Mouse (Mus musculus) hindlimb bud, embryonic 11.5 days (tissue): ENCODE measurements around the gene Tial1.
A peak's percentile ranks its signal among the peaks of the same experiment; 100 is the strongest.

Experiments used
- DNase-seq: peaks from one replicate; pipeline ENCODE4 v3.0.0-alpha.2; 2012; ENCODE audit warnings: low read depth, low spot score; ENCODE audit errors: extremely low spot score

The Tial1 gene

DNA sequence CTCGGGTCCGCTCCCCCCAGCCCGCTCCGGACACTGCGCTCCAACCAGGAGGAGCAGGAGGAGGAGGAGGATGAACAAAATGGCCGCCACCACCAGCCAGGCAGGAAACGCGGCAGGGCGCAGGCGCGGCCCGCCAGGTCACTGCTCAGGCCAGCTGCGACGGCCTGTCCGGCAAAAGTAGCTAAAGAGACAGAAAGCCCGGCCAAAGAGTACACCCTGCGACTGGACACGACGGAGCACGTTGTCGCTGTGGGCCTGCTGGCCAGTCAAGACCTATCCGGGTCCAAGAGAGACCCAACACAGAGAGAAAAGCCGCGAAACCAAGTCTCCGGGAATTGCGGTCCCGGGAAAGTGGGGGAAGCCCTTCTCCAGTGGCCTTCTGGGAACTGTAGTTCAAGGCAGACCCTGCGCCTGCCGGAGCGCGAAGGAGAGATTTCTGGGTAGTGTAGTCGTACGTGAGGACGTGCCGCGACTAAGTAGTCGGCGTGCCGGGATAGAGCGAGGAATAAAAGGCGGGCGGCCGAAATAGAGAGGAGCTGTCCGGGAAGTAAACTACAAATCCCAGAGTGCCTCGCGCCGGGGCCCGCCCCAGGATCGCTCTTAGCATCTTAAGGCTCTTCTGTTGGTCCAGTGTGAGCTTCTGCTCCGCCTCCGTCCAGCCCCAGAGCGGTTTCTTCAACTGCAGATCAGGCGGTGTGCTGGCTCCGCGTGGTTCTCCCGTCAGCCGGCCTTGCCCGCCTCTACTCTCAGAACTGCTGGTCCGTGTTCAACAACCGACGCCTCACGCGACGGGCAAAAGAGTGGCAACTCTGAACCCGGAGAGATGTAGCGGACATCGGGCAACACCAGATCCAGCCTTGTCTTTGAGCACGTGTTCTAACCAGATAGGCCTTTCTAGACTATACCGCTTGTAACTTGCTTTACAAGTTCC lies at the start of gene Tial1:
Gene Tial1 (minus strand): TSS at position 433 of the 931 bp plus-strand sequence.
- DNase-seq: peak; percentile 93

DNA sequence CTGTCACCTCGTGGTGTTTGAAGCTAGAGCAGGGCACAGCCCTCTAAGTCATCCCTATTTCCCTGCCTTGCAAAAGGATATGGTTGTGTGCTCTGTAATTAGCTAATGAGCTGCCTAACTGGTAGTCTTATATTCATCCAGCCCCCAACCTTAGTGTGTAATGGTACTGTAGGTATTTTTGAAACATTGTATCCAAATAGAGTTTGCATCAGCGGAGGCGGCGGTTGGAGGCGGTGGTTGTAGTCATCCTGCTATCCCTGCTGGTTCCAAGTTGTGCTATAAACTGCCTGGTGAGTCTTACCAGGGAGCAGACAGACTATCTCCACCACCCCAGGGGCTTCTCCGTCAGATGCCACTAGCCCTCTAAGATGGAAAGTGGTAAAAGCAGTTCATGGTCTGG lies 42.6 kb upstream of the Tial1 start:
- DNase-seq: no peak

- no peak for DNase-seq
Measured at GRCm38 (mm10) chr7:128499801-128500200, 38.3 kb upstream of the Tial1 start.

GRCm38 (mm10) chr7:128494546-128494945 lies 33.0 kb upstream of the Tial1 start:
- DNase-seq: no peak

- no peak for DNase-seq
Measured at GRCm38 (mm10) chr7:128488986-128489385, 27.5 kb upstream of the Tial1 start.

DNA sequence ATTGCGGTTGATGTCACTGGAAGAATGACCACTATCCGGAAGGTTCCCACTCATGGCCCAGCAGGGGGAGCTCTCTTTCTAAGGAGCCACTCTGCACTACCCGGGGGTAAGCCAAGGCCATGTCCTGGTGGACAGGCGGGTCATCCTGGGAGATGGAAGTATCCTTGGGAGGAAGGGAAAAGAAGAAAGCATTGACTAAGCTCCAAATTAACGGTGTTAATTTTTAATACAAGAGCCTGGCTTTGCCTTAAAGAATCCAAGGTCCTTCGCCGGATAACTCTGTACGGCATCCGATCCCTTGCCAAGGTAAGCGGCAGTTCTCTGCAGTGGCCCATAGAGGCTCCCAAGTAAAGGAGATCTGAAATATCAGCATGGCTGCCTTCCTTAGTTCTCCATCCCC lies 12.8 kb upstream of the Tial1 start:
- DNase-seq: no peak

GRCm38 (mm10) chr7:128462406-128462805 lies 889 bp upstream of the Tial1 start:
- no peak for DNase-seq

DNA sequence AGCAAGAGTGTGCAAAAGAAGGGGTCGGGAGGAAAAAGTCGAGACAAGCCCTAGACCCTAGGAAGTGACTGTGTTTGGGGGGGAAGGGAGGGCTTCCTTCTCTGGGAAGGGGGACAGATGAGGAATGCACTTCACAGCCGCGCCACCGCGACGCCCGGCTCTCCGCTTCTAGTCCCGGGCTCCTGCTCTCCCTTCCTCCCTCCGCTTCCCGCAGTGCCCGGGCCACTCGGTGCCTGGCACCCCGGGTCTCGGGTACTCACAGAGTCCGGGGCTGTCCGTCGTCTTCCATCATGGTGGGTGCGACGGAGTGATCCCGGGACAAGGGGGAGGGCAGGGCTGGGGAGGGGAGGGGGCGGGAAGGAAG lies 670 bp downstream of the Tial1 start:
- DNase-seq: no peak

- no peak for DNase-seq
Measured at GRCm38 (mm10) chr7:128460131-128460864, 1.2 kb downstream of the Tial1 start.

GRCm38 (mm10) chr7:128459791-128460130 lies 1.8 kb downstream of the Tial1 start:
- DNase-seq: no peak

DNA sequence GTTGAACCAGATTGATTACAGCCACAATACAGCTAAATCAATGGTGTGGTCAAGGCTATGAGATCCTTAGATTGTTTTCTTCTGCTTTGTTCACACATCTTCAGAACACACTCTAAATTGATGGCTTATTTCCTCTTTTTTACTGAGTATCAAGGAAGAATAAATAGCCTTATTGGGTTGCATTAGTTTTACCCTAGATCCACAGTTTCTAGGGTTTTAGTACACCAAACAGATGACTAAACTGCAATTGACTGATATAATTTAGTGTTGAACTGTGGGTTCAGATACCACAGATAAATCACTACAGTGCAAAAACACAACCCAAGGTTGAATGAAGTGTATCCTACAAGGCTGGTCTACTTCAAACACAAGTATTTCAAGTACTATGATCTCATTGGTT lies 3.5 kb downstream of the Tial1 start:
- no peak for DNase-seq

GRCm38 (mm10) chr7:128452731-128453130 lies 8.8 kb downstream of the Tial1 start:
- DNase-seq: no peak

DNA sequence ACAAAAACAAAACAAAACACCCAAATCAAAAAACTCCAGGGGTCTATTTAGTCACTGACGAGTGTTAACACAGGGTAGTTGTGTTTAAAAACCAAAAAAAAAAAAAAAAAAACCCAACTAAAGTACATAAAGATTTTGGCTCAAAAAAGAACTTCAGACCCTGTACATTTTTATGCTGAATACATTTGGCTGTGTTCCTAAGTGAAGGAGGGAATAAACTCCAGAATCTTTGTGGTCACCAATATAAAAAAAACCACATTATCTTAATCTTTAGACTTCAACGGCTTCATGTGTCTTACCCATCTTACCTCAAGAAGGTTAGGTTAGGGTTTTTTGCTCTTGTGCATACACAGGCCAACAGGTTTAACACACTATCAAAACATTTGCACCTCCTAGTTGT lies 20.9 kb downstream of the Tial1 start:
- no peak for DNase-seq

DNA sequence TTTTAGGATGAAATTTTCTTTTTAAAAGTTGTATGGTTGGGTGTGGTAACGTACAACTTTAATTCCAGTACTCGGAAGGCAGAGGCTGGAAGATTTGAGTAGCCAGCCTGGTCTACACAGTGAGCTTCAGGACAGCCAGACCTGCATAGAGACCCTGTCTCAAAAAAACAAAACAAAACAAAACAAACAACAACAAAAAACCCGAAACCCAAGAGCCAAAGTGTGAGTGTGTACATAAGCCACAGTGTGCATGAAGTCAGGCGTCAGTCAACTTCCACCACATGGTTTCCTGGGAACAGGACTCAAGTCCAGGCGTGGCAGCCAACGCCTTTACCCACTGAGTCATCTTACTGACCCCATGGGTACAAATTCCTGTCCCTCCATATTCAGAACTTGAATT lies 22.3 kb downstream of the Tial1 start:
- no peak for DNase-seq

DNA sequence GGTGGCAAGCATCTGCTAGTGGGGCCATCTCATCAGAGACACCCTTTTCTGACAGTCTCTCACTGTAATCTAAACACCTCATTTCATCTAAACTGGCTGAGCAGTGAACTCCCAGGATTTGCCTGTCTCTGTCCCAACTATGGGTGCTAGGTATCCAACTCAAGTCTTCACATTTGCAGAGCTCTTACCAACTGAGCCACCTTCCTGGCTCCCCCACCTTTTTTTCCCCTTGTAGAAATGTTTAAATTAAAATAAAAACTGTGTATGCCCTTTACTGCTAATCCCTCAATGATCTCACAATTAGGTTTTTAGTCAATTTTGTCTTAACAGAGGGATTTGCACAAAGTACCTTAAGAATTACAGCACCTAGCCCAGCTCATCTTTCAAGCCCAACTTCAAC lies 23.4 kb downstream of the Tial1 start:
- no peak for DNase-seq

GRCm38 (mm10) chr7:128433213-128433612 lies 28.3 kb downstream of the Tial1 start:
- DNase-seq: no peak

DNA sequence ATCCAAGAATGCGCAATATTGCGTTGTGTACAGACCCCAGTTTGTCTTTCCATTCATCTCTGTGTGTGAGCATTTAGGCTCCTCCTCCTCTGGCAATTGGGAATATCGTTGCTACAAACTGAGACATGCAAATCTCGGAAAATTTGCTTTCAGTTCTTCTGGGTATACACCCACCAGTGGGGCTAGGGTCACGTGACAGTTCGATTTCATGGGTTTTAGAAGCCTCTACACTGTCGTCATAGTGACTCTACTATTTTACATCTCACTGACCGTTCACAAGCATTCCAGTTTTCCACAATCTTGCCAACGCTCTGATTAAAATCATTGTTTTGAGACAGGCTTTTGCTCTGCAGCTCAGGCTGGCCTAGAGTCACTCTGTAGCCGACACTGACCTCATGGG lies 28.9 kb downstream of the Tial1 start:
- DNase-seq: no peak

DNA sequence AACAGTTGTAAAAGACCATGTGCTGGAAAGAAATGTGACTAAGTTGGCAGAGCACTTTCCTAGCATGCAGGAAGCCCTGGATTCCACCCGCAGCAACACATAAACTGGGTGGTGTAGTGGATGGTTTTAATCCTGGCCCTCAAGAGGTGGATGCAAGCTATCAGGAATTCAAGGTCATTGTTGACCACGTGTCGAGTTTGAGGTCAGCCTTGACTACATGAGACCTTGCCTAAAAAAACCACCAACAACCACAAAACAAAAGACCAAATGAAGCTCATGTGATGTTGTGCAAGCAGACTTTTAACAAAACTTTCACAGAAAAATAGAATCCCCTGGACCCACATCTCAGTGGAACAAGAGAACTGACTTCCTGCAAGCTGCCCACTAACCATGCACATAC lies 39.0 kb downstream of the Tial1 start:
- no peak for DNase-seq

GRCm38 (mm10) chr7:128421701-128422100 lies 39.8 kb downstream of the Tial1 start:
- DNase-seq: no peak

DNA sequence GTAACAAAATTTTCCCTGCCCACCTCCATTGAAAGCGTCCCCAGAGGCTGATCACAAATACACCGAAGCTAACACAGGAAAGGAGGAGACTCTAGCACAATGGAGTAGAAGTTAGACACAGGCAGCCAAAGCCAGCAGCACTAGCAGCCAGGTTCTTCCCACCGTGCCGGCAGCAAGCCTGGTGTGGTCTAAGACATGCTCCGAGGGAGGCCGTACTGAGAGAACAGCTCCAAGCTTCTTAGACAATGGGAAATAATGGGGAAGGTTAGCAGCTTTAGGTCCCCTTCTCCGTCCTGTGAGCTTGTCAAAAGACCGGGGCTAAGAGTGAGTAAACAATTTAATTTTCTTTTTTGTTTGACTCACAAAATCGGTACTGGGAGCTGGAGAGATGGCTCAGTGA lies 41.8 kb downstream of the Tial1 start:
- DNase-seq: no peak

- DNase-seq: no peak
Measured at GRCm38 (mm10) chr7:128417930-128418779, 43.4 kb downstream of the Tial1 start, which contains the start of gene Rgs10. Gene Rgs10 (minus strand): TSS chr7:128418758.
